Mouse (Mus musculus) CD4-positive helper T cell, adult 2 months (primary cell): ENCODE measurements around the gene Olfr1101.

Source experiments
- DNase-seq: peaks from one replicate; pipeline ENCODE4 v3.0.0-alpha.2; 2012; ENCODE audit warnings: low read depth, missing footprints, low spot score

Olfr1101 gene

GRCm38 (mm10) chr2:86991121-86991520, at the start of gene Olfr1101:
Gene Olfr1101, minus strand, starts transcription at chr2:86991221.
- no peak for DNase-seq

- DNase-seq, result no peak
These were observed 45.4 kb upstream of the Olfr1101 start, which contains the start of gene Olfr1105 for GRCm38 (mm10) chr2:87036431-87036830. Gene Olfr1105, minus strand, starts transcription at chr2:87036531.

GRCm38 (mm10) chr2:87026980-87027379, 36.0 kb upstream of the Olfr1101 start, which contains the start of gene Olfr1104:
Gene Olfr1104, minus strand, starts transcription at chr2:87027080.
- DNase-seq, result no peak

DNA sequence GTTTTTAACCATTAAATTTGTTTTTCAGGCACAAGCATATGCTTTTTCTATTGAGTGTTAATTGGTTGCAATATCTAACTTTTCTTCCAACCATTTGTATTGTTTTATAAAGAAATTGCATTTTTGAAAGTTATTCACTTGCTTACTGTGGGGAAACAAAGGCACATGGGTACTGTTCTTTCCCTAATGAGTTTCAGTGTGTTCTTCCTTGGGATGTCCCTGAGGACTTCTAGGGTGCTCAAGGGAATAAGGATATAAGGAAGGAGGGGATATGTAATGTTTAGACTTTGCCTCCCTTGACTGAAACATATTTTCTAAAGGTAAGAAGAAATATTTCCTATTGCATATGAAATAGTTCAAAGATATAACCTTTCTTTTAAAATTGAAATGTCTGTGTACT, 7.1 kb upstream of the Olfr1101 start, which contains the start of gene Olfr1102:
Olfr1102 (plus strand) TSS at position 301 of the 400 bp plus-strand sequence.
- DNase-seq, result no peak

DNA sequence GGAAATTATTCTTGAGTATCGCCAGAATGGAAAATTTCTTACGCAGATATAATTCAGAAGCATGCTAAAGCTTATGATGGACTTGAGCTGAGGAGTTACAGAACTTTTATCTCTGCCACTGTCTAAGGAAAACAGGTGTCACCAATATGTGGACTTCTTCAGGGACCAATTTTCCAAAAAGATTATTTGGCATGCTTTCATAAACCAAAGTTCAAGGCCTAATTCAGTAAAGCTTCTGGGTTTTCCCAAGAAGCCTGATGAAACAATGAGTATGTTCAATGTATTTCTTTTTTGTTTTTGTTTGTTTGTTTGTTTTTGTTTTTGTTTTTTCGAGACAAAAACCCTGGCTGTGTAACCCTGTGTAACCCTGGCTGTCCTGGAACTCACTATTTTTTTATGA, 11.2 kb downstream of the Olfr1101 start, which contains the start of gene Olfr1100:
Olfr1100 (minus strand) TSS at position 101 of the 400 bp plus-strand sequence.
- no peak for DNase-seq

DNA sequence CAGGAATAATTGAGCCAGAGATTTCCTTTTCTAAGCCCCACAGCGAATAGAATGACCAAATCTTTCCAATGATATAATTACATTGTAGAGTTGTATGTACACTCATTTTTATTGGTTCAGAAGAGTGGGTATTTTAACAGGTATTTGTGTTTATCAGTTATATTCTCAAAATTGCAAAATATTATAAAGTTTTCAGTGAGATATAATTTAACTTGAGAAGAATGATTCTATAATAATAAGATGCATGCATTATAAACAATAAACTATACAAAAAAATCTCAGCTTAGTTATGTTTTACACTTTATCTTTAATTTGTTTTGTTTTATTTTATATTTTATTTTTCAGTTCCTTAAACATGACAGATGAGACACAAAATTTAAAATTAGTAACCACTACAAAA, 30.4 kb downstream of the Olfr1101 start, which contains the start of gene Olfr1099:
Olfr1099 (minus strand) TSS at position 101 of the 400 bp plus-strand sequence.
- no peak for DNase-seq
